Mouse (Mus musculus) left cerebral cortex, adult 6 months (tissue): ENCODE measurements around the gene Nr2f2. TPM values are rescaled to one million over a fixed set of nuclear protein-coding genes. Genes with fewer than 3 reads are reported as not detected.

Source experiments
- long read RNA-seq, 2 experiments: library from polyadenylated mRNA; unstranded; transcript quantifications; one replicate each; pipeline ENCODE4 v2.0.0; 2019 to 2020
- polyA plus RNA-seq: library from polyadenylated mRNA; unstranded; fragments of <200 nt; fragmentation: Nextera tagmentation; gene quantifications from 2 replicates; pipeline ENCODE4 v1.2.3, GENCODE M21; 2021

Nr2f2 gene
- 9.6 and 14.8 TPM in 2 replicates for polyA plus RNA-seq
- long read RNA-seq, experiment 1, full-length matches to known transcripts, result 20 of 31 reads
- long read RNA-seq, experiment 1, partial matches to known transcripts, result 9 of 31 reads
- long read RNA-seq, experiment 1, other reads (novel, unspliced or antisense), result 2 of 31 reads
- long read RNA-seq, experiment 2, full-length matches to known transcripts, result 17 of 26 reads
- long read RNA-seq, experiment 2, partial matches to known transcripts, result 3 of 26 reads
- long read RNA-seq, experiment 2, other reads (novel, unspliced or antisense), result 6 of 26 reads

DNA sequence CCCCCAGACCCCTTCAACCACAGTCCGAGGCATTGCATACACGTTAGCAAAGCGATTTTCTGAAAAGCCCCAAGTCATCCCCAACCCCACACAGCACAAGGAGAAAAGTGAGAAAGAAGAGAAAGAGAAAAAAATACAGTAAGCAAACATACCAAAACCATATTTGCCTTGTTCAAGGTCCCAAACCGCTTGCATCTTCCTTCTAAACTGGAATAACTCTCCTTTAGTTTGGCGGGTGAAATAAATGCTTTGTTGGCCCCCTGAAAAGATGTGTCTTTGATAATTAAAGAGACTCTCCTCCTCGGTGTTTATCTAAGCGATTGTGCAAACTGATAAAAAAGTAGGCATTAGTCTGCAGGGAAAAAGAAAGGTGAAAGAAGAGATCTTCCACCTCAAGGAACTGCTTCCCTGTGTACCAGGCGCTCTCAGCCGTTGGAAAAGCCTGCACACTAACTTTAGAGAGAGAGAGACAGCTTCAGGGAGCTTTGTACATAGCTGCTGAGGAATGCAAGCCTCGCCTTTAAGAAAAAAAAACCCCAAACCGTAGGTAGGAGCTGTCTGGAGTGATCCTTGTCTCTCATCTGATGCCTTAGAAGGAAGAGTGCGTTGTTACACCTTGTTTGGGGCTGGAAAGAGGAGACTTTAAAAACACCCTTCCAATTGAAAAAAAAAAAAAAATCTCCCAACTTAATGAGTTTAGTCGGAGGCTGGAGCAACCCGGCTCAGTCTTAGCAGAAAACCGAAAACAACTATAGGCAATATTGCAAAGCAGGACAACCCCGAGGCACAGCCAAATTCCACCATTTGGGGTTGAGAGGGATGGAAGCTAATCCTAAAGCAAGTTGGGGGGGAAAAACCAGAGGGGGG is at the start of gene Nr2f2:
Gene Nr2f2 (minus strand): TSS at position 795 of the 867 bp plus-strand sequence.

